Mouse (Mus musculus): ENCODE data around the gene Mxd1.

DNA sequence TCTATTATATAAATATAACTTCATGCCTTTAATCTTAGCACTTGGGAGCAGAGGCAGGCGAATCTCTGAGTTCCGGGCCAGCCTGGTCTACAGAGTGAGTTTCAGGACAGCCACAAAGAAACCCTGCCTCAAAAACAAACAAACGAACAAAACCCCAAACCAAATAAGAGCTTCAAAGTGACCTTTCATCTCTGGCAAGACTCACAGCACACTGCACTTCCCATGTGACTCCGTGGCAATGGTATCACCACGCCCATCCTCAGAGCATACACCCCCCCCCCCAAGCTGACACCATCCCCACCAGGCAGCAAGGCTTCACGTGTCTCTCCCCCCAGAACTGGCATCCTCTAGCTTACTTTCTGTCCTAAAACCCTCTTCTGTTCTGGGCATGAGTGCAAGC lies 28.9 kb upstream of the Mxd1 start:
- TF ChIP-seq CTCF (IDR thresholded peaks at IDR 0.05; ENCODE audit: control insufficient read depth, insufficient read depth, insufficient replicate concordance, low read depth, low read length) (no peak), POLR2A (IDR thresholded peaks at IDR 0.05; ENCODE audit: control insufficient read depth, low read depth, low read length) (no peak)

All from testis, adult 2 months (tissue).